Mouse (Mus musculus) kidney, embryonic 16.5 days (tissue): ENCODE results near the gene Plekhg6. TPM values are rescaled to one million over a fixed set of nuclear protein-coding genes. Genes with fewer than 3 reads are reported as not detected.

Experiments
- ATAC-seq: fragments of 200-750 bp; cut with Nextera tagmentation; 2 replicates; pipeline ENCODE4 v1.8.0; 2017; ENCODE audit warnings: moderate TSS enrichment; ENCODE audit not compliant: low FRiP score, low TSS enrichment
- H3K27ac ChIP-seq: fragments of 300-500 bp; sonication (generic); 2 replicates; pipeline ENCODE4 v1.5.1; 2014; ENCODE audit warnings: low read length
- H3K27me3 ChIP-seq: fragments of 300-500 bp; sonication (generic); 2 replicates; pipeline ENCODE4 v1.6.1; 2014; ENCODE audit warnings: low read length, control low read depth, mixed read lengths; ENCODE audit not compliant: insufficient read depth
- H3K36me3 ChIP-seq: fragments of 300-500 bp; sonication (generic); 2 replicates; pipeline ENCODE4 v1.6.1; 2014; ENCODE audit warnings: low read length, control low read depth, mixed read lengths; ENCODE audit not compliant: insufficient read depth
- H3K4me1 ChIP-seq: fragments of 300-500 bp; sonication (generic); 2 replicates; pipeline ENCODE4 v1.6.1; 2014; ENCODE audit warnings: low read length, control low read depth, mixed read lengths; ENCODE audit not compliant: insufficient read depth
- H3K4me2 ChIP-seq: fragments of 300-500 bp; sonication (generic); replicated peaks from 2 replicates; pipeline ENCODE4 v1.6.1; 2014; ENCODE audit warnings: low read depth, low read length
- H3K4me3 ChIP-seq: fragments of 300-500 bp; sonication (generic); 2 replicates; pipeline ENCODE4 v1.5.1; 2014; ENCODE audit warnings: mild to moderate bottlenecking, low read length
- H3K9ac ChIP-seq: fragments of 300-500 bp; sonication (generic); replicated peaks from 2 replicates; pipeline ENCODE4 v1.6.1; 2014; ENCODE audit warnings: low read length
- H3K9me3 ChIP-seq: fragments of 300-500 bp; sonication (generic); 2 replicates; pipeline ENCODE4 v1.6.1; 2016; ENCODE audit warnings: low read length, control low read depth
- WGBS: fragments of 180-500 bp; shearing (Covaris S2); extraction: QIAGEN DNeasy Blood & Tissue Kit; methylation state at CpG from one replicate; pipeline ENCODE4 v1.1.7; 2014; 5-methylcytosine and 5-hydroxymethylcytosine counted together
- polyA plus RNA-seq: library from polyadenylated mRNA; unstranded; fragments of >200 nt; fragmentation: Nextera tagmentation; extraction: Ambion mirVana; gene quantifications from 2 replicates; pipeline ENCODE4 v1.2.1, GENCODE M21; 2015

Gene Plekhg6
- polyA plus RNA-seq, 1 experiment from 2014 or later, result 4.9 TPM

DNA sequence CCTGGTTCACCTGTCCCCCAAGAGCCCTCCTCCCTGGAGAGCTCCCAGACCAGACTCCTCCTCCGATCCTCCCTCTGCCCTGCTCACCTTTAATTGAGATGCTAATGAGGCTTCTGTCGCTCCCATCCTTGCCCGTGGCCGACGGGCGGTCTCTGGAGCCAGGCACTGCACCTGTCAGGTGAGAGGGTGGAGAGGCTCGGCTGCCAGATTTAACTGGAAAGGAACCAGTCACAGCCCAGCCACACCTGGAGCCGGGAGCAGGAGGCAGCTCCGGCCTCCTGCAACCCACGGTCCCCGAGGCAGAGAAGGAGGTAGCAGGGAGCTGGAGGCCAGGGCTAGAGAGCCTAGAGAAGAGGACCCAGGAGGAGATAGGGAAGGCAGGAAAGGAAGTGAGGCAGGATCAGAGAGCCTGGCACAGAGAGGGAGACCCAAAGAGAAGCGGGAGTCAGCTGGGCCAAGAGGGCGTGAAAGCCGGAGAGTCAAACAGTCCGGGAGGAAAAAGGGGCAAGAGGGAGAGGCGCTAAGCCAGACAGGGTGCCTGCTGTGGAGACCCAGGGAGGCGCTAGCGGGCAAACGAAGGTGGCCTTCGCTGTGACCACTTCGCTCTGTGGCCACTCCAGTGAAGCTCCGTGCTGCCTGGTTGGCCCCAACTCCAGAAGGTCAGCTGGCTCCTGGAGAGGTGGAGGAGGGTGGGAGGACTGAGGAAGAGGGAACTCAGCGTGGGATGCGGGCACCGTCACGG, 59.3 kb downstream of the Plekhg6 start:
- Histone ChIP-seq H3K27ac (0 out of 2 replicates have a peak overlapping the region, but pooled peaks have one; percentile 26), H3K4me2 (peak overlapping the region; percentile 37), H3K27me3 (peaks cover 28% of the 10 kb centered on the region), H3K9ac (no peak overlapping the region; the same call in 1 of the 2 replicates), H3K9me3 (no peaks in the 10 kb centered on the region), H3K4me3 (peak overlapping the region; percentile 19; the same call in 1 of the 2 replicates), H3K36me3 (no peaks in the 10 kb centered on the region), H3K4me1 (0 out of 2 replicates have a peak, but pooled peaks cover 4% of the 10 kb centered on the region)
- ATAC-seq, result peak; percentile 47; the same call in 1 of the 2 replicates
- 8% methylated on average over 25 of the region's 26 CpGs for WGBS

DNA sequence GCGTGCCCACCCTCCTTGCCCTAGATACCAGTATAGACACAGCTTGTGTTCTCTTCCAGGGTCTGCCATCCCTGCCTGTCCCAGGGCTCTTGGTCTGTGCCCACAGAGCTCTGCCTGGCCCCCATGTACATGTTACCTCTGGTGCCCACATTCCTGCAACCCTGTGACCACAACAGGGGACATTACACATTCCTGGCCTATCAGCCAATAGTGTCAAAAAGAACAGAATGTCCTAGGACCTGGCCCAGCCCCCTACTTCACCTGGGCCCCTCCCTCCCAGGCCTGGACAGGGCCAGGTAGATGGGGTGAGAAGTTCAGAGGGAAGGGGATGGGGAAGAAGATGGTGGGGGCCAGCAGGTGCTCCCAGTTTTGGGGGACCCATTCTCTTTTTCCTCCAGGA, 60.3 kb downstream of the Plekhg6 start, which contains the start of gene Scnn1a:
Scnn1a (plus strand) TSS at position 337 of the 400 bp plus-strand sequence.
- H3K27ac ChIP-seq, result 0 out of 2 replicates have a peak within 1 kb of the TSS, but pooled peaks have one; percentile 26
- H3K9me3 ChIP-seq, result no peaks in the 10 kb centered on the region
- H3K4me1 ChIP-seq, result 0 out of 2 replicates have a peak, but pooled peaks cover 4% of the 10 kb centered on the region
- WGBS, result 100% methylated on average over 1 of the region's 1 CpGs
- H3K27me3 ChIP-seq, result peaks cover 28% of the 10 kb centered on the region
- no peak for ATAC-seq
- H3K4me2 ChIP-seq, result peak within 1 kb of the TSS; percentile 37
- peak within 1 kb of the TSS; percentile 19; the same call in 1 of the 2 replicates for H3K4me3 ChIP-seq
- no peak within 1 kb of the TSS; the same call in 1 of the 2 replicates for H3K9ac ChIP-seq
- H3K36me3 ChIP-seq, result no peaks in the 10 kb centered on the region

DNA sequence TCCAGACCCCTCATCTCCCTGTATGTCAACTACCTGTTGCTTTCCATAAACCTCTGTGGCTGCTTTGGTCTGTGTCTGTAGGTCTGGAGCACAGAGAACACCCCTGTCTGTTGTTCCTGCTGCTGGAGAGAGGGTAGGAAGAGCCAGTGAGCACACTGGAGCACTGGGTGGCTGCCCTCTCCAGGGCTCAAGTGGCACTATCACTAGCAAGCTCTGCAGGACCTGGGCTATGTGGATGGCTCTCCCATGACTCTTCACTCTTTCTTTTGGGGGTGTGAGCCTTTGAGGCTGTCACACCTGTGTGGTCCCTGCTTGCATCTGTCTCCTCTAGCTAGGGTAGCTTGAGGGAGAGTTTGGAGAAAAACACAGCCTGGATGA, 60.7 kb downstream of the Plekhg6 start:
- Histone ChIP-seq H3K9ac (no peak overlapping the region), H3K4me1 (0 out of 2 replicates have a peak, but pooled peaks cover 4% of the 10 kb centered on the region), H3K4me3 (no peak overlapping the region), H3K9me3 (no peaks in the 10 kb centered on the region), H3K4me2 (no peak overlapping the region), H3K27ac (no peak overlapping the region), H3K36me3 (no peaks in the 10 kb centered on the region), H3K27me3 (peaks cover 28% of the 10 kb centered on the region)
- no peak for ATAC-seq

DNA sequence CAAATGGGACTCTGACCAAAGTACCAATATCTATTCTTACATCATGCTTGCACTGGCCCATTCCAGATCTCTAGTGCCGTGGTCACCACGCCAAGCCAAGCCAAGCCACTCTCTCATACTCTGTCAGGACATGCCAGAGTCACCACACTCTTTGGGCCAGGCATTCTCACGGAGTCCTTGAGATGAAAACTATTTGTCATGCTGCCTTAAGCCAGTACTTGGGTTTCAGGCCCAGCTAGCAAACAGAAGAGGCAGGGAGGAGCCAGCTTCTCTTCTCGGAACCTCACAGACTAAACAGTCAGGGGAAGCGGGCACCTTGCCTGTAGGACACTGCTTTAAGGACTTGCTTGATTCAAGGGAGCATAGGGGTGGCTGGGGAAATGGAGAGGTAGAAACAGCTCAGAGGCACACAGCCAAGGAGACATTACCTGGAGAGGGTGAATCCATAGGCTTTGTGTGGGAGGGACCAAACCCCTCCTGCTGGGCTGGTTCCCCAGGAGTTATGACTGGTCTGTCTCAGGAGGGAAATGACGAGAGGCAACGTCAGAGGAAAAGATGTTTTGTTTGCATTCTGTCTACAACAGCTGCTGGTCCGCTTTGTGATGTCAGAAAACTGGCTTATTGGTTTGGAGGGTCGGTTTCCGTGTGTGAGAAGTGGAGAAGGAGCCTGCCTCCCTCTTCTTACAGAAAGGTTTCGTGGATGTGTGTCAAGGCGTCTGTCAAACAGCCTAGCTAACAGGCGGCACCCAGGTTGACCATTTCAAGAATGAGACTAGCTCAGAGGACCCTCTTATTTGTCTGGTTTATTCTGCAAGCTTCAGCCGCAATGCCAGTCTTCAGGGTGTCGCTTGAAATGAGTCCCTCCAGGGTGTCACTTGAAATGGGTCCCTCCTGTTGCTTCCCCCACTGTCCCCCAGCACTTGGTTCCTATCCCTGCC, 61.3 kb downstream of the Plekhg6 start:
- H3K9ac ChIP-seq, result no peak overlapping the region
- no peaks in the 10 kb centered on the region for H3K36me3 ChIP-seq
- no peaks in the 10 kb centered on the region for H3K9me3 ChIP-seq
- no peak overlapping the region for H3K4me2 ChIP-seq
- H3K27ac ChIP-seq, result no peak overlapping the region
- peaks cover 28% of the 10 kb centered on the region for H3K27me3 ChIP-seq
- ATAC-seq, result no peak
- H3K4me1 ChIP-seq, result peaks cover 9% of the 10 kb centered on the region
- no peak overlapping the region for H3K4me3 ChIP-seq
- 62% methylated on average over 15 of the region's 15 CpGs for WGBS

DNA sequence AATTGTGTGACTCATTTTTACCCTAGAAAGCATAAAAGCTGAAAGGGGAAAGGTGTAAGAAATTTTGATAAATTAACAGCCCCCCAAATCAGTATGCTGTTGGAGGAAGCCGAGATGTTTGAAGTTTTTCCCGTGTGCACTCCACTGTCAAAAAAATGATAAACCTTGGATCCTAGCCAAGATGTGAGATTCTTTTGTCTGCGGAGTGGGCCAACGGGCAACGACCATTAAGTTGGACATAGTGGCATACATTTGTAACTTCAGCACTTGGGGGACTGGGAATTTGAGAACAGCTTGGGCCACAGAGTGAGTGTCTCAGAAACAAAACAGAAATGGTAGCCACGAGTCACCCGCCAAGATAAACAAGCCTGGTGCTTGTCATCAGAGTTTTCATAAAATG, 63.5 kb downstream of the Plekhg6 start:
- no peak for ATAC-seq
- Histone ChIP-seq H3K4me2 (no peak overlapping the region), H3K9ac (no peak overlapping the region), H3K27me3 (peaks cover 16% of the 10 kb centered on the region), H3K4me1 (peaks cover 26% of the 10 kb centered on the region), H3K27ac (no peak overlapping the region), H3K9me3 (no peaks in the 10 kb centered on the region), H3K36me3 (0 out of 2 replicates have a peak, but pooled peaks cover under 1% of the 10 kb centered on the region), H3K4me3 (no peak overlapping the region)
- 52% methylated on average over 7 of the region's 7 CpGs for WGBS

DNA sequence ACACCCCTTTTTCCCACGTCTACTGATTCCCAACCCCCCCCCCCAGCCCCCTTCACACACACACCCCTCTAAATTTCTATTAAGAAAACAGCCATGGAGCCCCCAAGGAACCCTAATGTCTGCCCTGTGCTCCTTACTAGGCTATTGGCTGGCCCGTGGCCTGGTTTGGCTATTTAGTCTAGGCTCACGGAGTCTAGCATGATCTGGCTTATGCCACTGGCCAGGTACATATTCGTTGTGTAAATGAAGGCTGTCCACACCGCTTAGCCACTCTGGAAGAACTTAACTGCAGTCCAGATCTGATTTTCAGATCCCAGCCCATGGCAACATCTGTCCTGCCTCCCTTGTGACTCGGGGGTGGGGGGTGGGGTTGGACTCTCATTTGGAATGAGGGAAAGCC, 65.8 kb downstream of the Plekhg6 start:
- no peaks in the 10 kb centered on the region for H3K9me3 ChIP-seq
- no peak overlapping the region for H3K9ac ChIP-seq
- peaks cover 9% of the 10 kb centered on the region; the same call in 1 of the 2 replicates for H3K36me3 ChIP-seq
- no peak overlapping the region for H3K27ac ChIP-seq
- no peak overlapping the region for H3K4me3 ChIP-seq
- no peak overlapping the region for H3K4me2 ChIP-seq
- peaks cover 30% of the 10 kb centered on the region for H3K4me1 ChIP-seq
- H3K27me3 ChIP-seq, result no peaks in the 10 kb centered on the region
- no peak for ATAC-seq
- 73% methylated on average over 6 of the region's 6 CpGs for WGBS

DNA sequence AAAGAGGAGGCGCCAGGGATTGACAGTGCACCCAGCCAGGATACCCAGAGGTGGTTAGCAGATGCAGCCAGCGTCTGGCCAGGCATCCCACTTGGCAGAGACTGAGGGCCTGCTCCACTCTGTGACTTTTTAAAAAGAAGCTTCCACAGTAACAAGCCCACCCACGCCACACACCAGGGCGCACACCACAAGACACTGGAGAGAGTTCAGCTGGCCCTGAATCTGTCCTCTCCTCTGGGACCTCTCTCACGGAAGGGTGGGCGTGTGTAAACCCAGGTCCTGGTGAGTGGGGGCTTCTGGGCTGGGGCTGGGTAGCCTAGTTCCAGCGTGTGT, 66.4 kb downstream of the Plekhg6 start:
- Histone ChIP-seq H3K4me2 (peak overlapping the region; percentile 80), H3K27ac (peak overlapping the region; percentile 84), H3K9me3 (no peaks in the 10 kb centered on the region), H3K9ac (peak overlapping the region; percentile 92), H3K4me3 (peak overlapping the region; percentile 70), H3K4me1 (peaks cover 34% of the 10 kb centered on the region), H3K27me3 (no peaks in the 10 kb centered on the region), H3K36me3 (peaks cover 12% of the 10 kb centered on the region; the same call in 1 of the 2 replicates)
- ATAC-seq, result peak; percentile 25
- 52% methylated on average over 7 of the region's 7 CpGs for WGBS

DNA sequence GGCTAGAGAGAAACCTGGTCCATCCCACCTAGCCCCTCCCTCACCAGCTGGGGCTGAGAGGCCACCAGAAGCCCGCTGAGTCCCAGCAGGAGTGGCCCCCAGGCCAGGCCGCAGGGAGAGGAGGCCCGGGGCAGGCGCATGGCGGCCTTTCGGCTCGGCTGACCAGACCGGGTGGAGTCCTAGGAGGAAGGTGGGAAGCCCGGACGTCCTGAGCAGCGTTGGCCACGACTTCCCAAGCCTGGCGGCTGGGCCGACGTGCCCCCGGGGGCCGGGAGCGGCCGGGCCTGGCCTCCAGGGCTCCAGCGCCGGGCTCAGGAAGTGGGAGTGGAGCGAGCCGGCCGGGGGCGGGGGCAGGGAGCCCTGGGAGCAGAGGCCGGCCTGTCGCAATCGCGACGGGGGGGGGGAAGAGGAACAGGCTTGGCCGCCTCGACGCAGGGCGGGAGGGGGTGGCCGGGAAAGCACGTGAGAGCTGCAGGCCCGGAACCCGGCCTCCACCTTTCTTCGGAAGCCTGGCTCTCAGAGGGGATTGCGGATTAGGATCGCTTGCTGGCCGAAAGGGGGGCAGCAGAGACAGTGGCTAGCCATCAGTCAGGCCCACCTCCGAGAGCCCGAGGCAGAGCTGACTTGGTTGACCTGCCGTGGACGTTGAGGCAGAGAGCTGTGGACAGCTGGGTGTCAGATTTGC, 66.9 kb downstream of the Plekhg6 start, which contains the start of gene Ltbr:
Ltbr (minus strand) TSS at position 340 of the 685 bp plus-strand sequence.
- ATAC-seq, result peak; percentile 93
- Histone ChIP-seq H3K27me3 (no peaks in the 10 kb centered on the region), H3K27ac (peak within 1 kb of the TSS; percentile 84), H3K36me3 (peaks cover 15% of the 10 kb centered on the region; the same call in 1 of the 2 replicates), H3K9ac (peak within 1 kb of the TSS; percentile 92), H3K4me2 (peak within 1 kb of the TSS; percentile 80), H3K9me3 (no peaks in the 10 kb centered on the region), H3K4me3 (peak within 1 kb of the TSS; percentile 70), H3K4me1 (peaks cover 37% of the 10 kb centered on the region)
- under 1% methylated on average over 41 of the region's 46 CpGs for WGBS
